Mouse (Mus musculus) frontal cortex, postnatal 14 days (tissue): Measurements from ENCODE around the gene Ankrd12.
"Not testable (repeated sequence)": the region's sequence is repeated elsewhere in the genome, so short reads cannot be mapped to it uniquely, and the experiment has no call there.

Source experiments
- DNase-seq, 2 experiments: peaks; one replicate each; pipeline ENCODE4 v3.0.0; 2022; ENCODE audit warnings: low spot score in 2 of 2

Gene Ankrd12

DNA sequence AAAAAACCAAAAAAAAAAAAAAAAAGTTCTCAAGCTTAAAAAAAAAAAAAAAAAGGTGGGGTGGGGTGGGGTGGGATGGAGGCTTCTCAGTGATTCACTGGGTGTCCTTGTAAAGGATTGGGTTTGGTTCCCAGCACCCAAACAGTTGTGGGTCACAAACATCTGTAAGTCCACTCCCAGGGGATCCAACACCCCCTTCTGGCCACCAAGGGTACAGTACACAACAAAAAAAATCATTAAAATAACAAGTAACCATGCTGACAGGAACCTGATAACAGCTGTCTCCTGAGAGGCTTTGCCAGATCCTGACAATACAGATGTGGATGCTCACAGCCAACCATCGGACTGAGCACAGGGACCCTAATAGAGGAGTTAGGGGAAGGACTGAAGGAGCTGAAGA is 7.6 kb upstream of the Ankrd12 start:
- no peak for DNase-seq

GRCm38 (mm10) chr17:66077437-66077850 is 555 bp upstream of the Ankrd12 start:
- no peak for DNase-seq

DNA sequence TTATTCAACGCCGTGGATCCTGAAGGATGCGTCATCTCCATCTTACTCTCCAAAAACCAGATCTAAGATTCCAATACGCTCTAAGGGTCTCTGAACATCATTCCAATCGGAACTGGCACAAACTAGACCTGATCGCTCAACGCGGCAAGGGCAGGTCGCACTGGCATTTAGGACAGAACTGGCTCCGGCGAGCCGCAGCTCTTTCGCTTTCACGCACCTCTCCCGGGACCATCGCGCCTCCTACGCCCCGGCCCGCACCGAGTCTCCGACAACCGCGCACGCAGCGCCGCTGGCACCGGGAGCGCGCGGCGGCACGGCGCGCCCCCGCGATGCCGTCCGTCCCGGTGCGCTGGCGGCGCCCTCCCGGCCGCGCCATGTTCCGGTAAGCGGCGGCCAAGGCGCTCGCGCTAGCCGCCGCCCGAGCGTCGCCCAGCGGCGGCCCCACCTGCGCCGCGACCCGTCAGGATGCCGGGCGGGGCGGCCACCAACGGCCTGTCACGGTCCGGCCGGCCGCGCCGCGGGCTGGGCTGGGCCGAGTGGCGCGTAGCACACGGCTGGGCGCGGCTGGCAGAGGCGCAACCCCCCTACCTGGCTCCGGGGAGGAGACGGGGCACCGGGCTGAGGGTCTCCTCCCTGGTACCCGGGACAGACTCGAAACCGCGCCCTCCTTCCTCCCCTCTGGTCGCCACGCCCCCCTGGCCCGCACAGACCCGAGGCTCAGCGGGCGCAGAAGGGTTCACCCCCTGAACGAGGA is 538 bp downstream of the Ankrd12 start:
- peak in 1 of 2 experiments; percentile 47 for DNase-seq

DNA sequence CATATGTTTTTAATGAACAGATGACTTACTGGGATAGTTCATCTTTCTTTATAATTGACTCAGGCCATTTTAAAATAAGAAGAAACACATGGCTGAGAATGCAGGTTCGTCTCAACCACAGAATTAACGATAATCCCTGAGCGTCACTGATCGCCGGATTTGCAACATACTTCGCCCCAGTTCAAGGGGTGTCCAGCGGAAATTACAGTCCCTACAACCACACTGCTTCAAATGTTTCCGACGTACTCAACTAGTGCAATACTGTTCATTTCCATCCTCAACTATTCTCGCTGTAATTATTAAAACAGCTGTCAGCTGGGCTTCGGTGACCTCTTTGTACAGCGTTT is 1.1 kb downstream of the Ankrd12 start:
- no peak for DNase-seq

GRCm38 (mm10) chr17:66073971-66074370 is 2.9 kb downstream of the Ankrd12 start:
- DNase-seq = no peak

DNA sequence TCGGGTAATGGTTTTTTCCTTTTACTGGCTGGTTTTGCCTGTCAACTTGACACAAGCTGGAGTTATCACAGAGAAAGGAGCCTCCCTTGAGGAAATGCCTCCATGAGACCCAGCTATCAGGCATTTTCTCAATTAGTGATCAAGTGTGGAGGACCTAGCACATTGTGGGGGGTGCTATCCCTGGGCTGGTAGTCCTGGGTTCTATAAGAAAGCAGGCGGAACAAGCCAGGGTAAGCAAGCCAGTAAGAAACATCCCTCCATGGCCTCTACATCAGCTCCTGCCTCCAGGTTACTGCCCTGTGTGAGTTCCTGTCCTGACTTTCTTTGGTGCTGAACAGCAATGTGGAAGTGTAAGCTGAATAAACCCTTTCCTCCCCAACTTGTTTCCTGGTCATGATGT is 7.9 kb downstream of the Ankrd12 start:
- not testable (repeated sequence) for DNase-seq

GRCm38 (mm10) chr17:66065115-66065514 is 11.8 kb downstream of the Ankrd12 start:
- DNase-seq = no peak

DNA sequence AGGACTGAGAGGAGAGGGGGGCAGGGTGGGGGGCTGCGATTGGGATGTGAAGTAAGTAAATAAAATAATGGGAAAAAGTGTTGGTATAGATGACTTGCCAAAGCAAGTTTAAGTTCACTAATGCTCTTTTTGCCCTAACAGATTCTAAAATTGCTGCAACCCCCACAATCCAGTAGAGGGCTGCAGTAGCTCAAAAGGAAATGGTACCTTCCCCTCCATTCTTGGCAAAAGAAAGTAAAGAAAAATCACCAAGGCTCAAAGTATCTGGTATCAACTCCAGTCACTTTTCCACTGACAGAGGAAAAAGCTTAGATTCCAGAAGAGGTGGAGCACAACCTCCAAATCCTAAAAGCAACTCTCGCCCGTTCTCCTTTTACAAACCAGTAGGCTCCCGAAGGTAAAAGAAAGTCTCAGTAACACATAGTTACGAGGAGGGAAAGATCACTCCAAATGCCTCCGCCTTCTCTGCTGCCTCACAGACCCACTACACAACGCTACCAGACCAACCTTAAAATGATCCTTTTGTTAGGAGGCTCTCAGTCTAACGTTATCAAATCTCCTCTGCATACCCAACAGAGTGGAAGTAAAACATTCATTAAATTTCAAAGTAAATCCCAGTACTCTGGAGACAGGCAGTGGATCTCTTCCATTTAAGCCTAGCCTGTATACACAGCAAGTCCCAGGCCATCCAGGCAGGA is 15.5 kb downstream of the Ankrd12 start:
- no peak for DNase-seq

DNA sequence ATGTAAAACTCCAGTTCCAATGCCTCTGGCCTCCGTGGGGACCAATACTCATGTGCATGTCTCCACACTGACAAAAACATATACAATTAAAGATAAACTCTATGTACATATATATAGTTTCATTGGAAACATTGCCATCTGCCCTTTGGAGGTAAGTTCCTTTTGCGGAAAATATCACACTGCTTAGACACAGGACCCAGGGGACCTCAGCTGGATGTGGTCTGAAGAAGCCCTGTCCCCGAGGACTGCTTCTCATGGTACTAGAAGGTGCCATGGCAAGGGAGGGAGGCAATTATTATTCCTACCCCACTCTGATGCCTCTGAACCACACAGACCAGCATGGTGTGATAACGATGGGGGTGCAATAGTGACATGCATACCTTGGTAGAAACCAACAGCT is 18.7 kb downstream of the Ankrd12 start:
- no peak for DNase-seq

GRCm38 (mm10) chr17:66057145-66057544 is 19.7 kb downstream of the Ankrd12 start:
- no peak for DNase-seq

DNA sequence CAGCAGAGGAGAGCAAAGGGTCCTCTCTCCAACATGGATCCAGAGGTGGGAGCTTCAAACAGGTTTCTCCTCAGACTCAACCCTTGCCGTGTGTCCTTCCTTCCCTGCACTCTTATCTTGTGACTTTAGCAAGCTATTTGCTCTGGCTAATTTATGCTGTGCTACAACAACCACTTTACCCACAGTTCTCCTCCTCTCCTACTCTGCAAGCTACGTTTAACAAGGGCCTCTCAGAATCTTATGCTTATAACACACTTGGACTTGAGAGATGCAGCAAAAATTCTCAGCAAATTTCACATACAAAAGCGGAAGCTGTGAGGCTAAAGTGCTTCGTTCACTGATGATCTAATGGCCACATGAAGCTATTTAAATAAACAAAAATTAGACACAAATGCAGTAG is 23.5 kb downstream of the Ankrd12 start:
- no peak for DNase-seq

- no peak for DNase-seq
These were observed 28.1 kb downstream of the Ankrd12 start for GRCm38 (mm10) chr17:66048795-66049194.

GRCm38 (mm10) chr17:66048199-66048598 is 28.7 kb downstream of the Ankrd12 start:
- no peak for DNase-seq

- not testable (repeated sequence) for DNase-seq
These were observed 33.2 kb downstream of the Ankrd12 start for GRCm38 (mm10) chr17:66043679-66044078.

DNA sequence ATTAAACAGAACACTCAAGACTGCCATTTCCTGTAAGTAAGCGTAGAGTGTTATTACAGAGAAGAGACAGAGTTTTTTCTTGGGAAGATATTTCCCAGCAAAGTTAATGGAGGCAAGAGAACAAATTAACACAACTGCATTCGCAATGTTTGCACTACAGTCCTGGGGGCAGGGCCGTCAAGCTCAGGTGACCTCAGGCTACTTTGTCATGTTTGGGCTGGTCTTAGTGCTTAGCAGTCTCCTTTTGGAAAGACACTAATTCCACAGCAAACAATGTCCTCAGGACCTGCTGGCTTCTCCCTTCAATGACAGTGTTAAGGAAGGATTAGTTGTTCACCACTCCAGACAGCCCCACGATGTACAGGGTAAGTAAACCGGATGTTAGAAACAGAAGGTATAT is 35.9 kb downstream of the Ankrd12 start:
- no peak for DNase-seq

- DNase-seq = no peak
These were observed 43.6 kb downstream of the Ankrd12 start for GRCm38 (mm10) chr17:66033239-66033638.

DNA sequence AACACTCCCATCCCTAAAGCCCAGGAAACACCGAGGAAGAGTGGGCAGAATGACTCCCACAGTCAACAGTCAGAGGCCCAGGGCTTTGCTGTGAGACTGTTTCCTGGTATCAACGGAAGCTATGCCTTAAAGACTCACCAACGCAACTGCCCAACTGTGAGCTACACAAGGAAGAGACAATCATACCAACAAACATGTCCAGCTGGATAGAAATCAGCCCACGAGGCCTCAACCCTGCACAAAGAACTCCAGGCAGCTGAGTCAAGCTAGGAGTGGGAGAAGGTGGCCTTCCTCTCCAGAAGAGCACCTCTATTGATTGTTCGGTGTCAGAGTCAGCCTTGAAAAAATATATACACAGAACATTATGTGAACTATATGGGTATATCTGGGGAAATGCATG is 44.9 kb downstream of the Ankrd12 start:
- no peak for DNase-seq

DNA sequence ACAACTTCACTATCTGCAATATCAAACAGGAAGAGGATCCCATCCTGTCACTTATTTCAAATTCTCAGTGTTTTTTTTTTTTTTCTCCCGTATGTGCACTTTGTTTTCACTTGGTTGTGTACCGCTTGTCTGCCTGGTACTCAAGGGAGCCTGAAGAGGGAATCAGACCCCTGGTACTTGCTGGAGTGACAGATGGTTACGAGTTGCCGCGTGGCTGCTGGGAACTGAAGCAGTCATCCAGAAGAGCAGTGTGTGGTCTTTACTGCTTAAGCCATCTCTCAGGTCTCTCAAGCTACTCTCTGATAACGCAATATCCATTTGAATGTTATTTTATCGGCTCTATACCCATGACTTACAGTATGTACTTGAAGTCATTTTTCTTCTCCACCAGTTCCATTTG is 52.7 kb downstream of the Ankrd12 start:
- no peak for DNase-seq

DNA sequence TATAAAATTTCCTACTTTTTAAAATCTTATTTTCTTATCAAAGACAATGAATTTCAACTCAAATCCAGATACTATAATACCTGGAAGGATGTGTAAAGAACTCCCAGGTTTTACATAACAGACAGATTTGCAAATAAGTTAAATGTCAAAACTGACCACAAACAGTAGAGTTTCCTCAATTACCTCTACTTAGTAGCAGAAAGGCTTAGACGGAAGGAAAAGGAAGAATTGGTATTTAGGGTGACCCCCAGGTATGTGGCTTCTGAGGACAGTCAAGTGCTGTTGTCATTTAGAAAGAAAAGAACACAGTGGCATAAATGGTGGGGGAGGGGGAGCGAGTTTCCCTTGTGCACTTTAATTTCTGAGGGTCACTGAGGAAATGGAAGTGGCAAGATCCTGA is 65.1 kb downstream of the Ankrd12 start:
- no peak for DNase-seq

- no peak for DNase-seq
These were observed 69.0 kb downstream of the Ankrd12 start for GRCm38 (mm10) chr17:66007892-66008291.

DNA sequence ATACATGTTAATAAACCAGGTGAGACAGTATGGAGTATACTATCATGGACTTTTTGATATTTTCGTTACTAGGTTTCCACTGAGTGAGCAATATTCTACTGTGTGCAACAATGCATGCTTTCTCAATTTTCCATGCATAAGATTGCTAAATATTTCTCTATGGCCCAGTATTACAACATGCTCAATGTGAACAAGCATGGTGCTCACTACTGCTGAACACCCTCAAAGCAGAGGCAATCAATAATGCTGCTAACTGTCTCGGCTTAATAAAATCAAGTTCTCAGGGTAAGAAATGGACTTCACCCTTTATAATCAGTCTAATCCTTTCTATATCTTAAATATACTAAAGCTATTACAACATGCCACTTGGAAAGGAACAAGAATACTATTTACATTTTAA is 69.4 kb downstream of the Ankrd12 start:
- DNase-seq = no peak

- no peak for DNase-seq
These were observed 88.6 kb downstream of the Ankrd12 start for GRCm38 (mm10) chr17:65988151-65988820.

- DNase-seq = not testable (repeated sequence)
These were observed 100.2 kb downstream of the Ankrd12 start for GRCm38 (mm10) chr17:65976720-65977119.
